Mouse (Mus musculus) hindbrain, embryonic 12.5 days (tissue): ENCODE data around the gene Gm10577. TPM values are rescaled to one million over a fixed set of nuclear protein-coding genes. Genes with fewer than 3 reads are reported as not detected.

Source experiments
- ATAC-seq: fragments of 200-750 bp; cut with Nextera tagmentation; 2 replicates; pipeline ENCODE4 v1.8.0; 2017; ENCODE audit warnings: moderate TSS enrichment; ENCODE audit not compliant: low FRiP score
- H3K27ac ChIP-seq: fragments of 300-500 bp; sonication (generic); 2 replicates; pipeline ENCODE4 v1.5.1; 2016; ENCODE audit warnings: mild to moderate bottlenecking
- H3K27me3 ChIP-seq: fragments of 300-500 bp; sonication (generic); 2 replicates; pipeline ENCODE4 v1.6.1; 2016; ENCODE audit warnings: mild to moderate bottlenecking
- H3K36me3 ChIP-seq: fragments of 300-500 bp; sonication (generic); 2 replicates; pipeline ENCODE4 v1.6.1; 2016; ENCODE audit warnings: mild to moderate bottlenecking
- H3K4me1 ChIP-seq: fragments of 300-500 bp; sonication (generic); 2 replicates; pipeline ENCODE4 v1.6.1; 2016
- H3K4me2 ChIP-seq: fragments of 300-500 bp; sonication (generic); replicated peaks from 2 replicates; pipeline ENCODE4 v1.6.1; 2016; ENCODE audit warnings: mild to moderate bottlenecking
- H3K4me3 ChIP-seq: fragments of 300-500 bp; sonication (generic); 2 replicates; pipeline ENCODE4 v1.5.1; 2016; ENCODE audit warnings: mild to moderate bottlenecking
- H3K9ac ChIP-seq: fragments of 300-500 bp; sonication (generic); 2 replicates; pipeline ENCODE4 v1.6.1; 2016; ENCODE audit warnings: mild to moderate bottlenecking, moderate library complexity
- H3K9me3 ChIP-seq: fragments of 300-500 bp; sonication (generic); replicated peaks from 2 replicates; pipeline ENCODE4 v1.6.1; 2016; ENCODE audit warnings: mild to moderate bottlenecking
- whole genome bisulfite sequencing: fragments of 180-500 bp; shearing (Covaris S2); methylation state at CpG from one replicate; pipeline ENCODE4 v1.1.7; 2016; 5-methylcytosine and 5-hydroxymethylcytosine counted together
- polyA plus RNA-seq: library from polyadenylated mRNA; unstranded; fragments of >200 nt; fragmentation: Nextera tagmentation; extraction: Ambion mirVana; gene quantifications from 2 replicates; pipeline ENCODE4 v1.2.1, GENCODE M21; 2016

The Gm10577 gene
- not detected in 2 replicates for polyA plus RNA-seq

DNA sequence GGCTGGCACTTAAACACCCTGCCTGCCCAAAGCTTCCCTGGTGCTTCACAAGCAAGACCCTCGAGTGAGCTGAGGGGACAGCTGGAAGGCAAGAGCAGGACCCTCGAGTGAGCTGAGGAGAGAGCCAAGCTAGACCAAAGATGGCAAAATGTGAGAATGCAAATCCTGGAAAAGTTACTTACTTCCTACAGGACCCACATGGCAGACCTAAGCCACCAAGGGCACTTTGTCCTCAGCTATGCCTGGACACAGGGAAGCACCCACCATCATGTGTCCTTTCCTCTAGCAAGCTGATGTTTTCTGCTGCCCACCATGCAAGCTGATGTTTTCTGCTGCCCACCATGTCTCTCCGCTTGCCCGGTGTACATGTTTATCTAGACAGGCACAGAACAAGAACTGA is at the start of gene Gm10577:
Gene Gm10577 (minus strand): TSS at position 101 of the 400 bp plus-strand sequence.
- Histone ChIP-seq H3K4me2 (no peak within 1 kb of the TSS), H3K27ac (no peak within 1 kb of the TSS), H3K9me3 (peaks cover 10% of the 10 kb centered on the region), H3K9ac (no peak within 1 kb of the TSS), H3K4me1 (no peaks in the 10 kb centered on the region), H3K27me3 (no peaks in the 10 kb centered on the region), H3K36me3 (no peaks in the 10 kb centered on the region), H3K4me3 (no peak within 1 kb of the TSS)
- WGBS, result 76% methylated on average over 4 of the region's 4 CpGs
- ATAC-seq, result no peak

DNA sequence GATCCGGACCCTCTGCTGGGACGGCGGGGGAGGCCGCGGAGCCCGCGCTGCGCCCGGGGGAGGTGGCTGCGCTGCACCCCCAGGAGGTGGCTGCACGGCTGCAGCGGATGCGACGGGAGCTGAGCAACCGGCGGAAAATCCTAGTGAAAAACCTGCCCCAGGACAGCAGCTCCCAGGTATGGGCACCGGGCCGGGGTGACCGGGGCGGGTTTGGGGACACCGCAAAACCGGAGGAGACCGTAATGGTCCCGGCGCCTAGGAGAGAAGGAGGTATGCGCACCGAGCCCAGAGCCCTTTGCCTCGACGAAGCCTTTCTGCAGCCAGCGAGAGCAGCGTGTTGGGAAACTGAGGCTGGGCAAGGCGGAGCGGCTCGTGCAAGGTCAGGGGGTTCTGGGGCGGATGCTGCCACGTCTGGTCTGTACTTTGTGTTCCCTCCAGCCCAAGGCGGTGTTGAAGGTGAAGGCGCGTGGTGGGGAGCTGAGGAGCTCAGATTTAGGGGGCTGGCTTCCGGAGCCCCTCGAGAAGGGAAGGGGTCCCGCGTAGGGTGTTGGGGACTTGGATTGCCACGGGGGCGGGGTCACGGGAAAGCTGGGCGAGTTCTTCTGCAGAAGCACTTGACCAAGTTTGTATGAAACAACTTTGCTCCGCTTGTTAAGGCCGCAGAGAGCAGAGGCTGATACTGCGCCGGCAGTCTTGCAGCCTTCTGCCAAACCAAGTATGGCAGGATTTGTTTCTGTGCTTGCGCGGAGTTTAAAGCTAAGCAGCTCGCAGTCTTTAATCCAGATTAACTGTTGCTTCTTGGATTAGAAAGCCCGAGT is 48.9 kb upstream of the Gm10577 start:
- Histone ChIP-seq H3K36me3 (no peaks in the 10 kb centered on the region), H3K4me2 (peak overlapping the region; percentile 91), H3K9me3 (no peaks in the 10 kb centered on the region), H3K27me3 (0 out of 2 replicates have a peak, but pooled peaks cover 3% of the 10 kb centered on the region), H3K4me3 (peak overlapping the region; percentile 85), H3K27ac (peak overlapping the region; percentile 30; the same call in 1 of the 2 replicates), H3K9ac (peak overlapping the region; percentile 88), H3K4me1 (peaks cover 3% of the 10 kb centered on the region; the same call in 1 of the 2 replicates)
- ATAC-seq, result peak; percentile 73
- WGBS, result under 1% methylated on average over 55 of the region's 55 CpGs

DNA sequence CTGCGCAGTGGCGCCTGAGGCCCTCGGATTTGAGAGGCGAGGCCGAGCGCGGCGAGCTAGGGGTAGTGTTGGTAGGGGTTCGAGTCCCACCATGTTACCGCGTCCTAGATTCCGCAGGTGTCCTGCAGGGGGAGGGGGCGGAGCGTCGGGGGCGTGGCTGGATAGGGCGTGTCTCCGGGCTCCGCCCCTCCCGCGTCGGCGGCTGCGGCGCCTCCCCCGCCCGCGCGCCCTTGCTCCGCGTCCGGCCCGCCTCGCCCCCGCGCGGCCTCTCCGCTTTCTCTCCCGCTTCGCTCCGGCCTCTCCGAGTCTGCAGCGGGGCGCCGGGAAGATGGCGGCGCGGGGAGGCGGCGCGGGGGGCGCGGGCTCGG is 48.3 kb upstream of the Gm10577 start, which contains the start of gene Raver2:
Gene Raver2 (plus strand): TSS at position 198 of the 368 bp plus-strand sequence.
- peak within 1 kb of the TSS; percentile 91 for H3K4me2 ChIP-seq
- H3K4me1 ChIP-seq, result peaks cover 3% of the 10 kb centered on the region; the same call in 1 of the 2 replicates
- H3K9ac ChIP-seq, result peak within 1 kb of the TSS; percentile 88
- H3K27me3 ChIP-seq, result 0 out of 2 replicates have a peak, but pooled peaks cover 3% of the 10 kb centered on the region
- 1% methylated on average over 54 of the region's 54 CpGs for WGBS
- H3K27ac ChIP-seq, result peak within 1 kb of the TSS; percentile 30; the same call in 1 of the 2 replicates
- no peaks in the 10 kb centered on the region for H3K36me3 ChIP-seq
- H3K4me3 ChIP-seq, result peak within 1 kb of the TSS; percentile 85
- no peaks in the 10 kb centered on the region for H3K9me3 ChIP-seq
- peak; percentile 83 for ATAC-seq

DNA sequence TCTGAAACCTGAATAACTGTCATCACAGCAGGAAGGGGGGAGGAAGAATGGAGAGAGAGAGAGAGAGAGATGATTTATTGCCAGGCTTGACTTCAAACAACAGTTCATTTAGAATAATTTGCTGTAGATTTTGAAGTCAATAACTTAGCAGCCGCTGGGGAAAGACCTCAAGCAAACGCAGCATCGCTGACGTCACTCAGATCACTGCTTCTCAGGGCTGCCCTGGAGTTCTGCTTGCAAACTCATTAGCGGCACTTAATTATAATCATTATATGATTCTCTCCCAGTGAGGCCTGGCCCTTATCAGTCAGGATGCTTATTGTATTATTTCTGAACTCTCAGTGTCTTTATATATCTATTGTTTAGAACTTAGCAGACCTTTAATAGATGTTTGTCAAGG is 45.9 kb upstream of the Gm10577 start:
- Histone ChIP-seq H3K4me3 (no peak overlapping the region), H3K9ac (no peak overlapping the region), H3K36me3 (no peaks in the 10 kb centered on the region), H3K4me2 (no peak overlapping the region), H3K4me1 (peaks cover 3% of the 10 kb centered on the region; the same call in 1 of the 2 replicates), H3K27me3 (0 out of 2 replicates have a peak, but pooled peaks cover 3% of the 10 kb centered on the region), H3K9me3 (no peaks in the 10 kb centered on the region), H3K27ac (no peak overlapping the region)
- no peak for ATAC-seq
- 61% methylated on average over 5 of the region's 5 CpGs for WGBS

DNA sequence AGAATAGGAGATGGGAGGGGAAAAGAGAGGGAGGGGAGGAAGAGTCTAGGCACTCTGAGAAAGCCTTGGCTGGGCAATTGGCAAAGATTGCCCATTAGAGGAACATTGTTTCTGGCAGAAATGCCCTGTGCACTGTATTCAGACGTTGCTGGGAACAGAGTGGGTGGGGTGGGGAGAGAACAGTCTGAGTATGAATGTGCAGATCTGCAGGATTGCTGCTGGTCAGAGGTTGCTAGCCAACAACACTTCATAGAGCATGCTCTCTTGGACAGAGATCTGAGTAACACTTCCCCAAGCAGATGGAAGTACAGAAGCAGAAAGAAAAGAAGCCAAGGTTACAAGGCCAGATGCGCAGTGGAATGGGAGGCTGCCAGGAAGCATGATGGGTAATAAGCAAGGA is 41.6 kb upstream of the Gm10577 start:
- Histone ChIP-seq H3K4me3 (no peak overlapping the region), H3K9me3 (no peaks in the 10 kb centered on the region), H3K27me3 (no peaks in the 10 kb centered on the region), H3K9ac (no peak overlapping the region), H3K27ac (no peak overlapping the region), H3K4me2 (no peak overlapping the region), H3K36me3 (no peaks in the 10 kb centered on the region), H3K4me1 (no peaks in the 10 kb centered on the region)
- 72% methylated on average over 2 of the region's 2 CpGs for WGBS
- ATAC-seq, result no peak

DNA sequence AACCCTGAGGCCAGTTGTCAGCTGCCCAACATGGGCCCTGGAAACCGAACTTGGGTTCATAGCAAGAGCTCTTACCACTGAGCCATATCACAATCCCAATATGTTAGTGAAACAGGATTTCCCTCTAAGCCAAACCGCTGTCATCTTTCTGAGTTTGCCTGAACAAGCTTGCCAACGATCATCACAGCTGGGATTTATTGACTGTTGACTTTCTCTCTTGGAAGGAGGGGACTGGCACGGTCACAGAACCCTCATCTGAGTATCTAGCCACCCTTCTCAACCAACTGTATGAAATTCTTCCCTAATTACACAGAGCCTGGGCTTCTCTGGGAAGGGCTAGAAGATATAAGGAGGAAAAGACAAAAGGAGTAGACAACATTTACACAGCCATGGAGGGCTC is 26.1 kb upstream of the Gm10577 start:
- no peaks in the 10 kb centered on the region for H3K4me1 ChIP-seq
- no peaks in the 10 kb centered on the region for H3K36me3 ChIP-seq
- H3K9ac ChIP-seq, result no peak overlapping the region
- no peak for ATAC-seq
- 78% methylated on average over 4 of the region's 4 CpGs for WGBS
- H3K4me2 ChIP-seq, result no peak overlapping the region
- no peak overlapping the region for H3K4me3 ChIP-seq
- H3K27ac ChIP-seq, result no peak overlapping the region
- no peaks in the 10 kb centered on the region for H3K27me3 ChIP-seq
- no peaks in the 10 kb centered on the region for H3K9me3 ChIP-seq

DNA sequence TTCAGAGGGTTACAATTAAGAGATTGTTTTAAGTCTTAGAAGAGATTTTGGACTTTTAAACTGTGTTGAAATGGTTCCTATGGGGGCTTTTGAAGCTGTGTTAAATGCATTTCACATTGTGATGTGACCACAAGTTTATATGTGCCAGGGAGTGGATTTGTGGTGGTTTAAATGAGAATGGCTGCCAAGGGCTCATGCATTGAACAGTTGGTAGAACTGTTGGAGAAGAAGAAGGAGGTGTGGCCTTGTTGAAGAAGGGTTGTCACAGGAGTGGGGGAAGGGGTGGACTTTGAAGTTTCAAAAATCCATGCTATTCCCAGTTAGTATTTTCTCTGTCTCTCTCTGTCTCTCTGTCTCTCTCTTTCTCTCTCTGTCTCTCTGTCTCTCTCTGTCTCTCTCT is 23.7 kb upstream of the Gm10577 start:
- Histone ChIP-seq H3K9me3 (no peaks in the 10 kb centered on the region), H3K4me3 (no peak overlapping the region), H3K4me1 (no peaks in the 10 kb centered on the region), H3K27me3 (no peaks in the 10 kb centered on the region), H3K4me2 (no peak overlapping the region), H3K36me3 (no peaks in the 10 kb centered on the region), H3K27ac (no peak overlapping the region), H3K9ac (no peak overlapping the region)
- ATAC-seq, result no peak

DNA sequence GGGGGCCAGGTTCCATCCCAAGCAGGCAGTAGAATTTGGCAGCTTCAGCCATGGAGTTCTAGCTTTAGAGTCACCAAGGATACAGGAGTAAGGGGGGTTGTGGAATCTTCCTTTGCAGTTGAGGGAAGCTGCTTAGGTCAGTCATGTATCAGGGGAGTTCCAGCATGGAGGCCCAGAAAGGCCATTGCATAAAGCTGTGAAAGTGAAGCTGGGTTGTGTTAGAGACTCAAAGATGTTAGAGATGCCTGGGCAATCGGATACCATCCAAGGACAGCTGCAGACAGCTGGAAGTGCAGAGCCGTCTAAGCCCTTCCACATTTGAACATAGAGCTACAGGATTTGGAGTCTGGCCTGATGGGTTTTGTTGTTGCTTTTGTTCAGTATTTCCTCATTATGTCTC is 23.2 kb upstream of the Gm10577 start:
- H3K36me3 ChIP-seq, result no peaks in the 10 kb centered on the region
- no peak for ATAC-seq
- no peak overlapping the region for H3K27ac ChIP-seq
- no peaks in the 10 kb centered on the region for H3K9me3 ChIP-seq
- no peak overlapping the region for H3K4me3 ChIP-seq
- WGBS, result 78% methylated on average over 2 of the region's 2 CpGs
- H3K27me3 ChIP-seq, result no peaks in the 10 kb centered on the region
- no peak overlapping the region for H3K4me2 ChIP-seq
- H3K9ac ChIP-seq, result no peak overlapping the region
- H3K4me1 ChIP-seq, result no peaks in the 10 kb centered on the region

DNA sequence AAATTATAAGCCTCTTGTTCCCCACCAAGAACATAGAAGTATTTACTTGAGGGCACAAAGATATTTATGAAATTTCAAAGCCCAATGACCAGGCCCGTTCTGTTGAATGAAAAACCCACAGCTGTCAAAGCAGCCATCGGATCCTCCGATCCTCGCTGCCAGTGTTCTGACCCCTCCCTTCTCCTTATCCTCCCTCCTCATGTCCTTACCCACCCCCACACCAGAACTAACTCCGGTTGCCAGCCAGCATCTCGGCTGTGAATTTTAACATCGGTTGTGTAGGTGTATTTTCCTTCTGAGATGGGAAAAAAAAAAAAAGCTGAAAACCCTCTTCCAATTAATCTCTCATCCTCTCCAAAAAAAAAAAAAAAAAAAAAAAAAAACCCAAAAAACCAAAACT is 16.7 kb upstream of the Gm10577 start:
- H3K27me3 ChIP-seq, result no peaks in the 10 kb centered on the region
- WGBS, result 74% methylated on average over 7 of the region's 7 CpGs
- H3K27ac ChIP-seq, result no peak overlapping the region
- no peaks in the 10 kb centered on the region for H3K36me3 ChIP-seq
- no peak overlapping the region for H3K4me3 ChIP-seq
- no peaks in the 10 kb centered on the region for H3K9me3 ChIP-seq
- no peak overlapping the region for H3K9ac ChIP-seq
- no peak overlapping the region for H3K4me2 ChIP-seq
- no peaks in the 10 kb centered on the region for H3K4me1 ChIP-seq
- ATAC-seq, result no peak

DNA sequence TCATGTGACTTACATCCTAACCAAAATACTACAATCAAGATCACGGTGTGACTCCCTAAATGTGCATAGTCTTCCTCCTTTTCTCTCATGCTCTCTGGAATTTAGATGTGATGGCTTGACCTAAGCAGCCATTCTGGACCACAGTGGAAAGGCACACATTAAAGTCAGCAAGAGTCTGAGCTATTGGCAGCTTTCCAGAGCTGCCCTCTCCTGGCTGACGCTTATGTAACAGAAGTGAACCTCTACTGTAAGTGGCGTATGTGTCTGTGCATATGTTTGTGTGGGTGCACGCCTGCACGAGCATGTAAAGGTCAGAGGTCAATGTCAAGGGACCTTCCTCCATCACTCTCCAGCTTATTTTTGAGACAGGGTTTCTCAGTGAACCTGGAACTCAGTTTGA is 14.6 kb upstream of the Gm10577 start:
- no peak overlapping the region for H3K4me2 ChIP-seq
- H3K9me3 ChIP-seq, result no peaks in the 10 kb centered on the region
- WGBS, result 87% methylated on average over 5 of the region's 5 CpGs
- no peaks in the 10 kb centered on the region for H3K27me3 ChIP-seq
- no peak for ATAC-seq
- no peak overlapping the region for H3K27ac ChIP-seq
- no peaks in the 10 kb centered on the region for H3K36me3 ChIP-seq
- H3K4me3 ChIP-seq, result no peak overlapping the region
- no peaks in the 10 kb centered on the region for H3K4me1 ChIP-seq
- H3K9ac ChIP-seq, result no peak overlapping the region

DNA sequence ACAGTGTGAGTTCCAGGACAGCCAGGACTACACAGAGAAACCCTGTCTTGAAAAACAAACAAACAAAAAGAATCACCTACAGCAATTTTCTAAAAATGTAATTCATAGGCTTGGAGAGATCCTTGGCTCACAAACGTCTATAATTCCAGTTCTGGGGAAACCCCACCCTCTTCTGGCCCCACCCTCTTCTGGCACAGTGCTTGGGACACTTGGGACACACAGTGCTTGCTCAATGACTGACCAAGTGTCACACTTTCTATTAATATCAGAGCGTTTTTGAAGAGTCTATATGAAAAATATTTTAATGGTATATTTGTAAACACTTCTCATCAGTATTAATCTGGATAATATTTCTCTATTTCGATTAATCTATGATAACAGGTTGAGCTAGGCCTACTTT is 12.6 kb upstream of the Gm10577 start:
- no peak overlapping the region for H3K27ac ChIP-seq
- H3K27me3 ChIP-seq, result no peaks in the 10 kb centered on the region
- no peak overlapping the region for H3K9ac ChIP-seq
- H3K36me3 ChIP-seq, result no peaks in the 10 kb centered on the region
- H3K4me1 ChIP-seq, result no peaks in the 10 kb centered on the region
- H3K9me3 ChIP-seq, result no peaks in the 10 kb centered on the region
- WGBS, result 78% methylated on average over 3 of the region's 3 CpGs
- ATAC-seq, result no peak
- no peak overlapping the region for H3K4me3 ChIP-seq
- H3K4me2 ChIP-seq, result no peak overlapping the region

DNA sequence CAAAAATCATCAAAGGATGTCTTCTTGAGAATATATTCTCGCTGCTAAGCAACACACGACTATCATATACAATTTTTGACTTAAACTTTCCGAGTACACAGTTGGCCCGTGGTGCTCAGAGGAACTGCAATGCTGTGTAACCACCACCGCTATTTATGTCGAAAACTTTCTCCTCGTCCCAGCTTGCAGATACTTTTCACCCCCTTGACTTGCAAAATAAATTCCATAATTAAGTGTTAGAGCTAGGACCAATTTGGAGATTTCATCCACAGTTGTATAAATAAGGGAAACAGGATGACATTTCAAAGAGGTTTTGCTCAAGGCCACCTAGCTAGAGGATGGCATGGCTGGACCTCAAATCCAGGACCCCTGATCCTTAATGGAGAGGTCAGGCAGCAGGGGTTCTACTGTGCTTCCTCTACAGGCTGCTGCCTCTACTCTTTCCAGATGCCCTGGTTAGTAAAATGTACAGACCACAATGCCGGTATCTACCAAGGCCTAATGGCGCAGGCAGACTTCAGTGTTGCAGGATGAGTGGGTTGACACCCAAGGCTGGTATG is 7.4 kb upstream of the Gm10577 start:
- no peaks in the 10 kb centered on the region for H3K4me1 ChIP-seq
- no peak overlapping the region for H3K4me2 ChIP-seq
- H3K9me3 ChIP-seq, result peaks cover 4% of the 10 kb centered on the region
- ATAC-seq, result no peak
- H3K4me3 ChIP-seq, result no peak overlapping the region
- H3K9ac ChIP-seq, result no peak overlapping the region
- no peaks in the 10 kb centered on the region for H3K36me3 ChIP-seq
- 87% methylated on average over 9 of the region's 9 CpGs for WGBS
- H3K27ac ChIP-seq, result no peak overlapping the region
- no peaks in the 10 kb centered on the region for H3K27me3 ChIP-seq

DNA sequence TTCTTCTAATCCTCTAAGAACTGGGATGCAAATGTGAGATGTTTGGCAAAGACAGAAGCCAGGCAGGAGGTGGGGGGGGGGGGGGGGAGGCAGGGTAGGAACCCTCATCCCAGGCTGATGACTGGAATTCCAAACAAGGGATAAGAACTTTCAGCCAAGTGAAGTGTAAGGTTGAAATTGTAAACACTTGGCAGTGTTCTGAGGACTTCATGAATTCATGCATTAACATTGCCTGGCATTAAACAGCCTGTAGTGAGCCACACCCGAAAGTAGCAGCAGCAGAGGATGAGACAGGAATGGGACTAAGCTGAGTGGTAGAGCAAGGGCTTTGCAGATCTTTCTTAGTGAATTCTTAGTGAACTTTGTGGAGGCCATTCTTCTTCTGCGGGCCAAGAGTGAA is 6.5 kb upstream of the Gm10577 start:
- H3K4me2 ChIP-seq, result no peak overlapping the region
- no peaks in the 10 kb centered on the region for H3K36me3 ChIP-seq
- no peaks in the 10 kb centered on the region for H3K4me1 ChIP-seq
- no peak overlapping the region for H3K4me3 ChIP-seq
- no peak overlapping the region for H3K9ac ChIP-seq
- WGBS, result 88% methylated on average over 2 of the region's 2 CpGs
- no peak overlapping the region for H3K27ac ChIP-seq
- ATAC-seq, result no peak
- H3K27me3 ChIP-seq, result no peaks in the 10 kb centered on the region
- H3K9me3 ChIP-seq, result peaks cover 10% of the 10 kb centered on the region
